Mouse (Mus musculus): ENCODE data around the gene Golt1b.

The Golt1b gene

DNA sequence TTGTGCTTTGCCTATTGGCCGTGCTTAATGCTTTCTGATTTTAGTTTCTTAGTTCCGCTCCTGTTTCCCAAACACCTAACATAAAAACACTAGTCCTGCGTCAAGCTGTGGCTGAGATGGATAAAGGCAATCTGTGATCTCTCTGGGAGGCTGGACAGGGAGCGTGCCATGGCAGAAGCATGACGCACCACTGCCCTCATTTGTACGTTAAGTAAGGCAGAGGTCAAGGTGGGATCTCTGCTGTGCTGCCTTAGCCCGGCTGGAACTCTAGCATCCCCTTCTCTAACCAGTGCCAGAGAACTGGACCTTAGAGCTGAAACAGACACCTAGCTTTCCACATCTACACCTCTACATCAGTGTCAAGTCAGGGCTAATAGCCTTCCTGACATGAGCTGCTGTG lies 5.4 kb upstream of the Golt1b start:
- no peak for DNase-seq (ENCODE audit: low read depth in 2 of 2, low spot score in 2 of 2)

DNA sequence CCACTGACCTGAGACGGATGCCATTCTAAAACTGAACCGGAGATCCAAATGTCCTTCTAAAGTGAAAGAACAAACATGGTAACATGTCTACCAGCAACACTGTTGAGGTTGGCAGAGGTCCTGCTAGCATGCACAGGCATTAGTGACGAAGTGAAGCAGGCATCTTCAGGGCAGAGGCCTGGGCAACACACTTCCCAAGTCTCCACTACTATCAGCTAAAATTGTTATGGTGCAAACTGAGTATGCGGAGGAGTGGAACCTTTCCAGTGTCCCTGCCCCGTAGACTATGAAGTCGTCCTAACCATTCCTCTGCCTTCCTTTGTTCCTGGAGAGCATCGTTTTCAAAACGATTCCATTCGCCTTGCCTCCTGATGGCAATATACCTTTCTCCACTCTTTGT lies 2.5 kb upstream of the Golt1b start:
- no peak for DNase-seq (ENCODE audit: low read depth in 2 of 2, low spot score in 2 of 2)

DNA sequence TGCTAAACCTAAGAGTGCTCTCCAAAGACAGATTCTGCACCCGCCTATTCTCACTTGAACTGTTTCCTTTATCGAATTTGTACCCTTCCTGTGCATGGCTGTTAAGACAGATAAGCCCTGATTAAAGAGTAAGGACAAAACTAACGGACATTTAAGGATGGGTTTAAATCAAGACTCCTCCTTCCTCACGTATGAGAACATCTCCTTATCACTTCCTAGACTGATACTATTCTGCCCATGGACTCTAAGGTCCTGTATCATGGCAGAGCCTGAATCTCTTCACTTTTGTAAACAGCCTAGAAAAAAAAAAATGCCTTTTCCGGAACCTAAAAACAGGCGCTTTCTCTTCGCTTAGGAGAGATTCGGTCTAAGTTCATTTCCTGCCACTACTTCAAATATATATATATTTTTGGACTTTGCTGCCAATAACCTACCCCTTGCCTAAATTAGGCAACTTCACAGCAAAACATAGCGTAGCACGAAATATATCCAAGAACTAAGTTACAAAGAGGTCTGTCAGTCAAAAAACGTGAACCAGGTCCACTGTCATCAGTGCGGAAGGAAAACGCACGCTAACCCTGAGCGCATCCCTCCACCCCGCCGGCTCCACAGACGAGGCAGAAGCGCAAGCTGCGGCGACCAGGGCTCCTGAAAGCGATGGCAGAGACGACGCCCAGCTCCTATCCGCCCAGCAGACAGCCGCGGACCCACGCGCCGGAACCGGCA lies 573 bp upstream of the Golt1b start:
- DNase-seq (ENCODE audit: low read depth in 2 of 2, low spot score in 2 of 2), result no peak

DNA sequence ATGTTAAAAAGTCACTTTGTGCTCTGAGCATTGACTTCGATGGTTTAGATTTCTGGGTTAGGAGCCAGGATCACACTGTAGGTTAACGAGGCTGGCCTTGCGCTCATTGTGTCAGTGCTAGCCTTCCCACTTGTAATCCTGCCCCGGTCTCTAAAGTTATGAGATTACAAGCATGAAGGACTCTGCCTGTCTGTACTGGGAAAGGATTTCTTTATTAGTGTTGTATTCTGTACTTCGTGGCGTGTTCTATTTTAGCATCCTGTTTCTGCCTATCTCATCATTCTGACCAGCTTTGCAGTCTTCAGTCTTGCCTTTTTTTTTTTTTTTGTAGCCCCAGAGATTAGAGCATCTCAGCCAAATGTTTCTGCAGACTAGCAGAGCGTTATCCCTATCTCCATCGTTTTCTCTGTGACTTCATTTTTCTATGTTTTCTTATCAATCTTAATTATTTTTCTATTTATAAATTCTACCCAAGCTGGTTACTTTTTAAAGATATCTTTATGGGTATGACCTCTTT lies 792 bp downstream of the Golt1b start:
- DNase-seq (ENCODE audit: low read depth in 2 of 2, low spot score in 2 of 2), result no peak

DNA sequence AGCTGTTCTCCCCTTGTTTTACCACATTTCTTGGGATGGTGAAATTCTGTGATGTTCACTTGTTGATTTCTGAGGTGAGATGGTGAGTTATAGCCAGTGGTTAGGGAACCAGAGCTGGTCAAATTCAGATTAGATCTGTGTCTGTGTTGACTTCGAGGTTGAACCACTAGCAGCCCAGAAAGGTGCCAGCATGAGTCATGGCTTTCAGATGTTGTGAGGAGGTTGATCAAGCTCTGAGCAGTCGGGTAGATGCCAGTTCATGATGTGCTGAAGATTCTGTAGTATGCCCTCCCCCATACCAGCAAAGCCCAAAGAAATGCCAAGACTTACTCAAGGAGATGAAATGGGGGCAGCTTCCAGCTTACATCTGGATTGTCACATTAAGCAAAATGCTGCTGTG lies 2.1 kb downstream of the Golt1b start:
- DNase-seq (ENCODE audit: low read depth in 2 of 2, low spot score in 2 of 2), result no peak

DNA sequence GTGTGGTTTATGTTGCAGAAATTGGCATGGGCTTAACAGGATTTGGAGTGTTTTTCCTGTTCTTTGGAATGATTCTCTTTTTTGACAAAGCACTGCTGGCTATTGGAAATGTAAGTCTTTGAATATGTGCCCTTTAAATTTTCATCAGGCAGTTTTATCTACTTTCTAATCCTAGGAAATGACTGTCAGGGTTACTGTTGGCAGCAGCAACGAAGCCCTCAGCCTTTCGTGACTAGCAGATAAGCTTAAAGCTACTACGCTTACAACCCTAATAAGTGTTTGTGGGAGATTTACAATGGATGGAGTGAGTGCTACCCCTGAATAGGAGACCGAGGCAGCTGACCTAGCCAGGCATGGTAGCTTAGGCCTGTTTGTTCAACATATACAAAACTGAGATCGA lies 5.3 kb downstream of the Golt1b start:
- no peak for DNase-seq (ENCODE audit: low read depth in 2 of 2, low spot score in 2 of 2)

DNA sequence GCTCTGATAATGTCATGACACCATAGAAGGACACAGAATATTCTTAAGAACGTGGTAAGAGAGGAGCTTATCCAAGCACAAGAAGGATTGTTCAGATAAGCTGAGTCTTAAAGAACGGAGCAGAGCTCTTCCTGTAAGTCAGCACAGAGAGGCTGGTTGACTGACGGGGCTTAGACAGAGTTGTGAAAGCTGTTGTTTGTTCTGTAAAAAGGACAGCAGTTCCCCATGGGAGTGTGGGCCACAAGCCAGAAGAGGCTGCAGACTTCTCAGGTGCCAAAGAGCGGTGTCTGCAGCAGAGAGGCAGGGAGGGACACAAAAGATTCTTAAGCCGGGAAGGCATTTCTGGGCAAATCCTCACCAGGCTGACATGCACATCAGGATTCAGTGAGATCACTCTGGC lies 7.6 kb downstream of the Golt1b start:
- no peak for DNase-seq (ENCODE audit: low read depth in 2 of 2, low spot score in 2 of 2)

DNA sequence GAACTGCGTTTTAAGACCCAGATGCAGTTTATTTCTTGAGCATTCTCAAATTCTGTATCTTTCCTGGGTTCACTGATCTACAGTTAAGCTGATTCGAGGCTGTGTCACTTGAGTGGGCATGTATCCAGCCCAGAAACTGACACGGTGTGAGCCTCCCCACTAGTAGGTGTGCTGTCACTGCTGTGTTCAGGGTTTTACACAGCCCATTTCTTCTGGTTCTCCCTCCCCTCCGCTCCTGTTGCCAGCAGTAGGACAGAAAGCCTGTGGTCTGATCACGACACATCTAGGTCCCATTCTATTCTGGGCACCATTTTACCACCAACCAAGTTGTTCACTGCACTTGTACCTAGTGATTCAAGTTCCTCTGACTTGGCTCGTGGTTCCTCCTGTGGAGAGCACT lies 8.7 kb downstream of the Golt1b start:
- no peak for DNase-seq (ENCODE audit: low read depth in 2 of 2, low spot score in 2 of 2)

DNA sequence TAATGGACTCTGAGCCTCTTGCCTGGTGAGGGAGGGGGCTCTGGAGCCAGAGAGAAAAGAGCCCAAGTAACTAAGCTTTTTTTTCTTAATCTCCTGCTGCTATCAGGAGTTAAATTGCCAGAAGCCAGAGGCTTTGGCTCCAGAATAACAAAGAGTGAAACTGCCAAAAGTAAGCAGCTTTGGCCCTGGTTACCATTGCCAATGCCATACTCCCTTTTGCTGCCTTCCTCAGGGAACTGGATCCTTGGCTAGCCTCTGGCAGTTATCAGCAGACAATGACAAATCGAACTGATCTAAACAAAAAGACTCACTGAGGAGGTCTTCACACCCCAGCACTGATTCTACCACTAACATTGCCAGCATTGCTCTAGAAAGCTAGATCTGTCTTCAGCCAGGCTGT lies 24.1 kb downstream of the Golt1b start:
- no peak for DNase-seq (ENCODE audit: low read depth in 2 of 2, low spot score in 2 of 2)

DNA sequence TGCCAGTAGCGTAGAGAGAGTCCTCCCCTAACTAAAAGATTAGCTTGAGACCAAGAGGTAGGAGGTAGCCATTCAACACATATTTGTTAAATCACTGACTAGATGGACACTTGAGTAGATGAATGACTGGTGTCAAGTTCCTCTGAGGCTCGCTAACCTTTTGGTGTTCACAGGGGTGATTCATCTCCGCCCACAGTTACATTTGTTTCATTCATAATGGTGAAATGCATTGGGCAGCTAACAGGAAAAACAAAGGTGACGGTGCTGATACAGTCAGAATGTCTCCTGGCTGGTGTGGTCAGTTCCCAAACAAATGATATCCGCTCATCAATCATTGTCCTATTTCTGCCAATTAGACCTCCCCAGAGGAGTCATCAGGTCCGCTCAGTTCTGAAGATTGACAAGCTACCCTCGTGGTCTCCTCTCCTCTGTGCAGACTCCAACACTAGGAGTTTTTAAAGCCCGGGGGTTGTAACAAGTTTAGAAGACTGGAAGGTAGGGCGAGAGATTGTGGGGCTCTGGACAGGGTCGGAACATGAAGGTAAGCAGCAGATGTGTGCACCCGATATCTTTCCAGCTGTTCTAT lies 26.0 kb downstream of the Golt1b start, which contains the start of gene Spx:
TSS of gene Spx (plus strand) at position 536 of the 586 bp plus-strand sequence.
- DNase-seq (ENCODE audit: low read depth in 2 of 2, low spot score in 2 of 2), result no peak

DNA sequence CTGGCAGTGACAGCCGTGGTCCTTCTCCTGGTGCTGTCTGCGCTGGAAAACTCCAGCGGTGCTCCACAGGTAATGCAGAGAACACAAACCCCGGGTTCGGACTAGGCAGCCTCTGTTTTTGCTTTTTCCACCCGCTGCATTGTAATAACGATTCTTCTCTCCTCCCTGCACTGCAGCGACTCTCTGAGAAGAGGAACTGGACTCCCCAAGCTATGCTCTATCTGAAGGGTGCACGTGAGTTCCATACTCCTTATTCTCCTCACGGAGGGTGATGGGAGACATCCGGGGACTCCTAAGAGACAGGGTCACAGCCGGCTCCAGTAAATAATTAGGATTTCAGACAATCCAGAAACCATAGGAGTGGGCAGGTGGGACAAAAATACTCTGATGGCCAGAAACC lies 26.8 kb downstream of the Golt1b start:
- DNase-seq (ENCODE audit: low read depth in 2 of 2, low spot score in 2 of 2), result no peak

DNA sequence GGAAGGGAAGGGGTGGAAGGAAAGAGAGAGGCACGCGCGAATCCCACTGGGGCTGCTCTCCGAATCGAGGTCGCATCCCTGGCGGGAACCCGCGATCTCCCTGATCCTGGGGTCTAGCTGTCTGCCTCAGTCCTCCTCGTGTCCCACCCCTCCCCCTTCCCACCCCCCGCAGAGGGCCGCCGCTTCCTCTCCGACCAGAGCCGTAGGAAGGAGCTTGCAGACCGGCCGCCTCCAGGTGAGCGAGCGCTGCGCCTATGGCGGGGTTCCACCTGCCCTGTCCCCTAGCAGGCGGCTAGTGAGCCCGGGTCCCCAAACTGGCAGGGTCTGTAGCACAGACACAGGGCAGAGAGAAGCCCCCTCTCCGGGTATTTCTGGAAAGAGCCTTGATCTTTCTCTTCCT lies 27.6 kb downstream of the Golt1b start:
- DNase-seq (ENCODE audit: low read depth in 2 of 2, low spot score in 2 of 2), result no peak

DNA sequence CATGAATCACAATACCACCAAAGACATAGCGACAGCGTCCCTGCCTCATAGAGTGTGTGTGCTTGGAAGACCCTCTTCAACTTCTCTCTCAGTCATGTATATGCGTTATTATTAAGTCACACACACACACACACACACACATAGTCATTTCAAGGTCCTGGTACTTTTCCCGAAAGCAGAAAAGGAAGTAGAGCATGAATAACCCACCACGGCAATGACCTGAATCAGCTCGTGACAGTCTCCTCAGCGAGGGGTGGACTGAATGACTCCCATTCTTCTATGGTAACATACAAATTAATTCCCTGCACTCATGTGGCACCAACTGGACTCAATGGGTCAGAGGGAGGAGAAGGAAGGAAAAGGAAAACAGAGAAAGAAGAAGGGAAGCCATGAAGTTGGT lies 38.0 kb downstream of the Golt1b start:
- no peak for DNase-seq (ENCODE audit: low read depth in 2 of 2, low spot score in 2 of 2)

DNA sequence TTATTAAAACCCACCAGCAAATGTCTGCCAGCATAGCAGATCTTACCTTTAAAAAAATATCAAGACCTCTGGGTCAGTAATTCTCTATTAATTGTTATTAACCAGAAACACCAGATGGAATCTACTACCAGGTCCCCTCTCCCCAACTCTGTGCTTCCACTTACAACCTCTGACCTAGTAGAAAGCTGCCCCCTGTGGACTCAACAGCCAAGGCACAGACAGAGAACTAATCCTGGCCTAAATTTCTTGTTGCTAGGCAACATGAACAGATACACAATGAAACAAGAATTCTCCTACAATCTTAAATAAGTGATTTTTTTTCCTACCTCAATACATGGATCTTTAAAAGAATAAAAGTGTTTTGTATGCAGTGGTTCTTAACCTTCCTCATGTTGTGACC lies 42.1 kb downstream of the Golt1b start:
- no peak for DNase-seq (ENCODE audit: low read depth in 2 of 2, low spot score in 2 of 2)

DNA sequence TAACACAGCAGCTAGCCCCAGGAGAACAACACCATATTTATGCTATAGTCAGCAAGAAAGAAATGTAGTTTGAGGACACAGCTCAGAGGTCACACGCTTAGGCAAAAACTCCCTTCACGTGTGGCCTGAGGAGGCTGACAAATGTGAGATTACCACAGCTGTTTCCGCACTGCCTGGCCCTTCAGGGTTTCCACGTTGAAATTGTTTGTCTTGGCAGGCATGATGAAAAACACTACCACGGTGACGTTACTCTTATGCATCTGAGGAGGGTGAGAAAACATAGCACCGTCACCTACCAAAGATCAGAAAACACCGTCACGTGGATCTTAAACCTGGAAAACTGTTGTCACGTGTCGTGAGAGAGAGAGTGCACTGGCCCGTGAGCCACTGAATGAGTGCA lies 64.4 kb downstream of the Golt1b start:
- no peak for DNase-seq (ENCODE audit: low read depth in 2 of 2, low spot score in 2 of 2)

DNA sequence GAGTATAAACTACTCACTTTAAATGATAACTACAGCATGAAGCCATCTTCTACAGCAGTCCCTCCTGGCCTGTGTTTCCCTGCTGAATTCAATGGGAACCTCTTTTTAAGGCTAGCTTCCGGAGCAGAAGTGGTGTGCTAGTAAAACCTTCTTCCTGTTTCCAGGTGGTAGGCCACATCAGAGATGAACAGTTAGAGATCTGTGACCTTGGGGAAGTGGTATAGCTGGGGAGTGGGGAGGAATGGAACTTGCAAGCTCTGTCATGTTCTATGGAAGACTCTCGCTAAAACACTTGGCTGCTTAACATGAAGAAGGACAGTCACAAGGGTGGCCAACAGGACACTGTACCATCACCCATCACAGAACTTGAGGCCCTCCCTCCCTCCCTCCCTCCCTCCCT lies 66.3 kb downstream of the Golt1b start:
- no peak for DNase-seq (ENCODE audit: low read depth in 2 of 2, low spot score in 2 of 2)

Measured in CD8-positive naive resting alpha-beta T cell, adult 2 months (primary cell).